Mouse (Mus musculus): Measurements from ENCODE around the gene Lpp. TPM values are rescaled to one million over a fixed set of nuclear protein-coding genes. Genes with fewer than 3 reads are reported as not detected.

Gene Lpp
- polyA plus RNA-seq, 1 experiment: 256 TPM

- Histone ChIP-seq H3K27ac (ENCODE audit: insufficient read depth, low read length) (no peak overlapping the region), H3K4me3 (ENCODE audit: insufficient read depth, low read length) (no peak overlapping the region), H3K4me1 (ENCODE audit: control insufficient read depth, insufficient read depth, low read length) (peaks cover 9% of the 10 kb centered on the region)
- TF ChIP-seq POLR2A (IDR thresholded peaks at IDR 0.05; ENCODE audit: low read depth, low read length) (no peak), CTCF (IDR thresholded peaks at IDR 0.05; ENCODE audit: borderline replicate concordance, insufficient read depth, low read length) (no peak)
These were observed 26.2 kb upstream of the Lpp start for GRCm38 (mm10) chr16:24367071-24367470.

DNA sequence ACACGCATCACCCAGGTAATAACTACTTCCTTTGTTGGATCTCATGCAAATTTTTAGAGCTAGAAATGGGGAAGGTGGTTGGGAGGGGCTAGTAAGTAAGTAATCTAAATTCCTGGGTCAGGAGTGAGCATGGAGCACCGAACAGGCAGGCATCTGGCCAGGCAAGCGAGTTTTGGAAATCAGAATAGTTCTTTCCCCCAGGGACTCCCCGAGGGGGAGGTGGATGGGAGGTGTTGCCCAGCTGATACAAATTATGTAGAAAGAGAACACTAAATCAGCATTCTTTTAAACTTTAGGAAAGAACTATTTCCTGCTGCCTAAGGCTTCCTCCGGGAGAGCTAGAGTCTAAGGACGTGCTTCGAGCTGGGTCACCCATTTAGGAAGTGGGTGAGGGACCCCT lies 25.8 kb upstream of the Lpp start:
- Histone ChIP-seq H3K4me3 (ENCODE audit: insufficient read depth, low read length) (no peak overlapping the region), H3K27ac (ENCODE audit: insufficient read depth, low read length) (no peak overlapping the region), H3K4me1 (ENCODE audit: control insufficient read depth, insufficient read depth, low read length) (peaks cover 9% of the 10 kb centered on the region)
- no peak for TF ChIP-seq POLR2A (IDR thresholded peaks at IDR 0.05; ENCODE audit: low read depth, low read length)
- no peak for TF ChIP-seq CTCF (IDR thresholded peaks at IDR 0.05; ENCODE audit: borderline replicate concordance, insufficient read depth, low read length)

- TF ChIP-seq CTCF (IDR thresholded peaks at IDR 0.05; ENCODE audit: borderline replicate concordance, insufficient read depth, low read length): no peak
- no peak for TF ChIP-seq POLR2A (IDR thresholded peaks at IDR 0.05; ENCODE audit: low read depth, low read length)
- Histone ChIP-seq H3K4me1 (ENCODE audit: control insufficient read depth, insufficient read depth, low read length) (no peaks in the 10 kb centered on the region), H3K27ac (ENCODE audit: insufficient read depth, low read length) (no peak overlapping the region), H3K4me3 (ENCODE audit: insufficient read depth, low read length) (no peak overlapping the region)
These were observed 16.8 kb upstream of the Lpp start for GRCm38 (mm10) chr16:24376478-24376877.

DNA sequence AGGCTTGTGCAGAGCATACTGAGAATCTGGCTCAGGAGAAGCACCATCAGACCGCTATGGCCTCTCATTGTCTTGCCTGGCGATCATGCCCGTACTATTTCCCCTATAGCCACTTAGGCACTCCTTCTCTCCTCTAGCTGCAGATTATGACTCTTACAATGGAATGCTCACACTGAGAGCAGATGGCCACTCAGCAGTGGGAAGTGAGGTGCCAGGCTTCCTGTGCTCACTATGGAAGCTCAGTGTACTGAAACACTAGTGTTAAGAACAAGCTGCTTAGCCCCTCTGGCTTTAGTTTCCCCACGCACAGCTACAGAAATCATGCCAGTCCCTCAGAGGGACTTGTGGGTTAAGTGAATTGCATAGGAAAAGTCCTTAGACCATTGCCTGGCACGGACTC lies 2.7 kb upstream of the Lpp start:
- TF ChIP-seq CTCF (IDR thresholded peaks at IDR 0.05; ENCODE audit: borderline replicate concordance, insufficient read depth, low read length) (no peak), POLR2A (IDR thresholded peaks at IDR 0.05; ENCODE audit: low read depth, low read length) (no peak)

GRCm38 (mm10) chr16:24391111-24391510 lies 2.2 kb upstream of the Lpp start:
- Histone ChIP-seq H3K4me1 (ENCODE audit: control insufficient read depth, insufficient read depth, low read length) (peaks cover 3% of the 10 kb centered on the region; the same call in 1 of the 2 replicates), H3K4me3 (ENCODE audit: insufficient read depth, low read length) (no peak overlapping the region), H3K27ac (ENCODE audit: insufficient read depth, low read length) (no peak overlapping the region)
- TF ChIP-seq CTCF (IDR thresholded peaks at IDR 0.05; ENCODE audit: borderline replicate concordance, insufficient read depth, low read length) (no peak), POLR2A (IDR thresholded peaks at IDR 0.05; ENCODE audit: low read depth, low read length) (no peak)

More for the DNA sequence above, 2.7 kb upstream of the Lpp start:
- H3K27ac ChIP-seq (ENCODE audit: insufficient read depth, low read length): no peak overlapping the region
- peaks cover 3% of the 10 kb centered on the region; the same call in 1 of the 2 replicates for H3K4me1 ChIP-seq (ENCODE audit: control insufficient read depth, insufficient read depth, low read length)
- H3K4me3 ChIP-seq (ENCODE audit: insufficient read depth, low read length): no peak overlapping the region

GRCm38 (mm10) chr16:24391901-24392300 lies 1.4 kb upstream of the Lpp start:
- Histone ChIP-seq H3K4me1 (ENCODE audit: control insufficient read depth, insufficient read depth, low read length) (peaks cover 10% of the 10 kb centered on the region), H3K4me3 (ENCODE audit: insufficient read depth, low read length) (peak overlapping the region; percentile 54; the same call in 1 of the 2 replicates), H3K27ac (ENCODE audit: insufficient read depth, low read length) (peak overlapping the region; percentile 99)
- no peak for TF ChIP-seq CTCF (IDR thresholded peaks at IDR 0.05; ENCODE audit: borderline replicate concordance, insufficient read depth, low read length)
- TF ChIP-seq POLR2A (IDR thresholded peaks at IDR 0.05; ENCODE audit: low read depth, low read length): 0 out of 2 replicates have a peak, but pooled peaks have one; percentile 19

DNA sequence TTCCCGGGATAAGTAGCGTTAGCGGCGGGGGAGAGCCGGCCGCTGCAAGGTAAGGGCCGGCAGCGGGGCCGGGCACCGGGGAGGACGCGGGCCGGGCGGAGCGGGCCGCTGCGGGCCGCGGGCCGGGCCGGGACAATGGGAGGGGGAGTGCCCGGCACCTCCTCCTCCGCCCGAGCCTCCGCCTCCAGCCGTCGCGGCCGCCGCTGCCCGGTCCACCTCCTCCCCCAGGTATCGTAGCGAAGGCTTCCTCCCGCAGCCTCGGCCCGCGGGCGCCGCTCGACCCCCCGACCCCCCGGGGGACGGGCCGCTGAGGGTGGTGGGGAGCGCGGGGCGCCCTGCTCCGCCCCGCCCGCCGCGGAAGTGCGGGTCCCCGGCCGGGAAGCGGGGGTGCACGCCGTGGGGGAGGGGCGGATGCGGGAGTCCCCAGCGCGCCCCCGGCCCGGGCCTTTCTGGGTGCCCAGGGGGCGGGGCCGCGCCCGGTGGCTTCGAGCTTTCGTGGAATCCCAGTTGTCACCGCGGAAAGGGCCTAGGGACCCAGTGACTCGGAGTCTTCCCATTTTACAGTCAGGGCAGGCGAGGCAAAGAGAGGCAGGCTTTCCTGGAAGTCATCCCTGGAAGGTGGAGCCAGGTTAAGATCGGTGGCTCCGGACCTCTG lies 376 bp downstream of the Lpp start:
- peak; percentile 3; the same call in 1 of the 2 replicates for TF ChIP-seq POLR2A (IDR thresholded peaks at IDR 0.05; ENCODE audit: low read depth, low read length)
- TF ChIP-seq CTCF (IDR thresholded peaks at IDR 0.05; ENCODE audit: borderline replicate concordance, insufficient read depth, low read length): no peak
- Histone ChIP-seq H3K27ac (ENCODE audit: insufficient read depth, low read length) (peak overlapping the region; percentile 99), H3K4me1 (ENCODE audit: control insufficient read depth, insufficient read depth, low read length) (peaks cover 24% of the 10 kb centered on the region), H3K4me3 (ENCODE audit: insufficient read depth, low read length) (peak overlapping the region; percentile 54)

DNA sequence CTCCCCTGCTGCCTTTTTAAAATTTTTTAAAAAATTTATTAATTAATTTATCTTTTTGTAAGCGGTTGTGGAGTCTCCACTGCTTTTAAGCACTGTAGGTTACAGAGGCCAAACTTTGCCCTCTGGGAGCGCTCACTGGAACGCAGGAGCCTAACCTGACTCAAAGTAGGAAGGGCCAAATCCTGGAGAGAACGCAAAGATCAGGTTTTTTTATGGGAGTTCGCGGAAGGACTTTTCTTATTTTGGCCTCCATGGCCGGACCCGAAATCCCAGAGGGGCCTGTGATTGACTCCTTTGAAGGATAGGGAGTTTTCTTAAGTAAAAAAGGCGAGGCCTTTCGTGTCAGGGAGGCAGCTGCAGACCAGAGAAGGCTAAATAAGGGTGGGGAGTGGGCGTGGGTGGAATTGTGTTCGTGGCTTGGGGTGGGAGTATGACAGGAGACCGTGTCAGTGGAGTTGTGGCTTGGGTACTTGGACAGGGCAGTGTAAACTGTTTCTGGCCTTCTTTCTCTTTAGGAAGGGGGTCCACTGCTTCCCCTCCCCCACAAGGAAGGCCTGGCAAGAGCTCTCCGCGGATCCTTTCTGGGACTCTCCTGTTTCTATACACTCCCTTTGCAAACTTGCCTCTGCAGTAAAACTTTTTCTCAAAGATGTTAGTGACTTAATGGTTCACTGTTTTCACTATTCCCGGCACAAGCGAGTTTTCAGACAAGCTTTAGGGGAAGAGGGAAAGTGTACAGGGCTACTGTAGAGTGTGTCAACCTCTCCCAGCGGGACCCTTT lies 1.1 kb downstream of the Lpp start:
- TF ChIP-seq POLR2A (IDR thresholded peaks at IDR 0.05; ENCODE audit: low read depth, low read length) (peak; percentile 42), CTCF (IDR thresholded peaks at IDR 0.05; ENCODE audit: borderline replicate concordance, insufficient read depth, low read length) (no peak)
- H3K27ac ChIP-seq (ENCODE audit: insufficient read depth, low read length): peak overlapping the region; percentile 99
- H3K4me1 ChIP-seq (ENCODE audit: control insufficient read depth, insufficient read depth, low read length): peaks cover 24% of the 10 kb centered on the region
- H3K4me3 ChIP-seq (ENCODE audit: insufficient read depth, low read length): peak overlapping the region; percentile 54

DNA sequence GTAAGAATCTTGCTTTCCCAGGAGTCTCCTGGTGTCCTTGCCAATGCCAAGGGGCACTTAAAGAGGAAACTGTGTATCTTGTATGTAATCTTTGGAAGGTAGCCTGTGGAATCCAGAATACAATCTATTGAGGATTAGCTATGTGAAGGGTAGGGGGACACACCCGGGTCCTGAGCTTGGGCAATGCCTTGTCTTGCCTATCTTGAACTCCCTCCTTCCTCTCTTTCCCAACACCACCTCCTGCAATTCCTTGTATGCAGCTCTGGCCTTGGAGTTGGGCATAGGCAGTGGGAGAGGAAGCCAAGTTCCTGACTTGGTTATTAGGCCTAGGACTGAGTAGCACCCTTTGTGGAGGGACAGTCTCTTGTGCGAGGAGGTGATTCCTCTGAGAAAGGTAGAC lies 1.8 kb downstream of the Lpp start:
- Histone ChIP-seq H3K4me3 (ENCODE audit: insufficient read depth, low read length) (peak overlapping the region; percentile 54), H3K4me1 (ENCODE audit: control insufficient read depth, insufficient read depth, low read length) (peaks cover 24% of the 10 kb centered on the region), H3K27ac (ENCODE audit: insufficient read depth, low read length) (peak overlapping the region; percentile 99)
- TF ChIP-seq CTCF (IDR thresholded peaks at IDR 0.05; ENCODE audit: borderline replicate concordance, insufficient read depth, low read length) (no peak), POLR2A (IDR thresholded peaks at IDR 0.05; ENCODE audit: low read depth, low read length) (peak; percentile 7; the same call in 1 of the 2 replicates)

GRCm38 (mm10) chr16:24396504-24396903 lies 3.2 kb downstream of the Lpp start:
- no peak for TF ChIP-seq POLR2A (IDR thresholded peaks at IDR 0.05; ENCODE audit: low read depth, low read length)
- TF ChIP-seq CTCF (IDR thresholded peaks at IDR 0.05; ENCODE audit: borderline replicate concordance, insufficient read depth, low read length): no peak
- Histone ChIP-seq H3K4me1 (ENCODE audit: control insufficient read depth, insufficient read depth, low read length) (peaks cover 30% of the 10 kb centered on the region), H3K27ac (ENCODE audit: insufficient read depth, low read length) (no peak overlapping the region), H3K4me3 (ENCODE audit: insufficient read depth, low read length) (no peak overlapping the region)
